Mouse (Mus musculus) left cerebral cortex, postnatal 10 days (tissue): Measurements from ENCODE around the gene Prame. TPM values are rescaled to one million over a fixed set of nuclear protein-coding genes. Genes with fewer than 3 reads are reported as not detected.
"Not testable (repeated sequence)": the region's sequence is repeated elsewhere in the genome, so short reads cannot be mapped to it uniquely, and the experiment has no call there.

Experiments
- DNase-seq, 2 experiments: peaks; one replicate each; pipeline ENCODE4 v3.0.0; 2021 to 2022; ENCODE audit warnings: low spot score in 2 of 2, mixed read lengths in 1 of 2; ENCODE audit errors: extremely low spot score in 1 of 2
- intact Hi-C: fragments of 180-260 bp; cut with DNase I; formaldehyde crosslinking; loops from one replicate; pipeline ENCODE4 v1.15.1; 2025
- total RNA-seq, 2 experiments: library from RNA; stranded (reverse); gene quantifications; 2 replicates each; pipeline ENCODE4 v1.2.3; 2021

Prame gene
- total RNA-seq, result under 1 TPM in 1 of 2 experiments, not detected in 1; 0.32 TPM

DNA sequence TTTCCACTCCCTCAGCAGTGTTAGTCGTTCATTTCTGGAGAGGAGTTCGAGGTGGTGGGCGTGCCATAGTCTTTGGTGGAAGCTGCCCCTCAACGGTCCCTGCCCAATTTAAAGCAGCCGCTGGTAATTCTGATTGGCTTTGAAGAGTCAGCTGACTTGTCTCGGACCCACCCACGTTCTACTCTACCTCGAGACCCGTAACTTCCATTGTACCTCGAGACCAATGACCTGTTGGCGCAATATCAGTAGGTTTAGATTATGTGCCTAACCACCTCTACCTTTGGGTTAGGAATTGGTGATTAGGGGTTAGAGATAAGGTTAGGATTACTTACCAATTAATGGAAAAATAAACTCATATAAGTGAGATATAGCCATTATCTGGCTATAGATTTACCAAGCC, at the start of gene Prame:
Prame (minus strand) TSS at position 101 of the 400 bp plus-strand sequence.
- DNase-seq, result no peak
- intact Hi-C loops, result no loop called here

GRCm38 (mm10) chrX:135652173-135652772, 24.8 kb upstream of the Prame start:
- intact Hi-C loops, result no loop called here
- peak; percentile 15 to 29 for DNase-seq

DNA sequence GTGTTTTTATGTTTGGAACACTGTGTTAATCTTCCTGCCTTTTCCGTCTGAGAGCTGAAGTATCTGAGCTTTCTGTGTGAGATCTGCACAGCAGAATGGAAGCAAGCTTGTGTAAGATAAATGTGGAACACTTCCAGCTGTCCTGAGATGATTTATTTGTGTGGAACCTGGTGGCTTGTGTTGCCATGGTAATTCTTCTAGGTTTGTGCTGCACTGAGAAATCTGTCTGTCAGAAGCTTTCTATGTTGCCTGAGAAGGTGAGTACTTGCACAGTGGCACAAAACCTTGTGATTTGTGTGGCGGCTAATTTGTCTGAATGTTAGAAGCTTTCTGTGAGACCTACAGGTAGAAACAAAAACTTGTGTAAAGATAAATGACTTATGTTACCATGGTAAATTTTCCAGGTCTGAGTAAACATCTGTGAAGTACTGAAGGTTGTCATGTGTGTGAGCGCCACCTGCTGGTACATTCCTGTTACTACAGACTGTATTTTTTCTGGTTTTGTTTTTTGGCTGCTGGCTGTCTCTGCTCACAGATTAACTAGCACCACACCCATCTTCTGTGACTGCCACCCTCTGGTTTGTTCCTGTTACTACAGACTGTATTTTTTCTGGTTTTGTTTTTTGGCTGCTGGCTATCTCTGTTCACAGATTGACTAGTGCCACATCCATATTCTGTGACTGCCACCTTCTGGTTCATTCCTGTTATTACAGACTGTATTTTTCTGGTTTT, 26.0 kb downstream of the Prame start:
- peak in 1 of 2 experiments; percentile 20 for DNase-seq
- intact Hi-C loops, result loop anchor here (2.0 kb wide), 1 partner anchor 47 kb away; no protein-coding TSS in a partner anchor

DNA sequence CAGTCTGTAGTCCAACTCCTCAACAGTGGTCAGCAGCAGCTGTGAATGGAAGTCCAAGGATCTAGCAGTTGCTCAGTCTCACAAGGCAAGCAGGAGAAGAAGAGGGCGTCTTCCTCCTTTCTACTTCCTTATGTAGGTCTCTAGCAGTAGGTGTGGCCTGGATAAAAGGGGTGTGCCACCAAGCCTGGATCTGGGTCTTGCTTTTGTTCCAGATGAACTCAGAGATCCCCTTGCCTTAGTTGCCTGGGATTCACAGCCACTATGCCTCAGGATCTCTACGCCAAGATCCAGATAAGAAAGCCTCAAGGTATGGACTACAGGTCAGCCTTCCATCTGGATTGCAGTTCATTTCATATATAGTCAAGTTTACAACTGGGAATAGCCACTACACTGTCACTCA, 28.8 kb downstream of the Prame start, which contains the start of gene Nxf7:
Nxf7 (minus strand) TSS at position 101 of the 400 bp plus-strand sequence.
- intact Hi-C loops, result no loop called here

DNA sequence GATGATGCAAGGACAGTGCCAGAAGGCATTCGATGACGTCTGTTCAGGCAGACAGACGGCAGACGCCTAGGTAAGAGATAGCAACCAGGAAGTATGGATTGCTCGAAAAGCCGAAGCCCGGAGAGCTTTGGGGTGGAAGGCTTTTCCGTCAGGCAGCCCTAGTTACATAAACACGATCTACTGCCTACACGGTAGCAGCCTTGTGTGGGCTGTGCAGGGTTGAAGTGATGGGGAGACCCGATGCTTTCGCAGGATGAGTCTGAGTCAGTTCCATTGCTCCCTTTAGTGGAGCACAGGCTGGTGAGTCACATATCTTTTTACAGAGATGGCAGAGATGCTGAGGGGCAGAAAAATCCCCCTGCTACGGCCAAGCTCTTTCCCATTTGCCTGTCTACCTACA, 29.4 kb downstream of the Prame start:
- DNase-seq, result no peak
- intact Hi-C loops, result no loop called here

More for the DNA sequence above, 28.8 kb downstream of the Prame start, which contains the start of gene Nxf7:
- no peak for DNase-seq

DNA sequence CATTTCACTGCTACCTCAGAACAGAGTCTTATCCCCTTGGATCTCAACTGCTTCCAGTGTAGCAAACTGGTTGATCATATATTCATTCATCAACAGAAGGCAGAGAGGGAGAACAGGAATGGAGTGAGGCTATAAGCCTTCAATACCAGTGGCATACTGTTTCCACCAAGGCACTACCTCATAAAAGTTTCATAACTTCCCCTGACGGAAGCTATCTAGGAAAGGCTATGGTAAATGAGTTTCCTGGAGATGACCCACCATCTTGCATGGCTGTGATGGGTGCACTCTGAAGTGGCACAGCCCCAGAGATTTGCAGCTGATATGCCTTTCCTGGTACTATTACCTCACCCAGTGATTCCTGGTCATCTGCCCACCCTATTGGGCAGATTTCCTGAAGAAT, 51.1 kb downstream of the Prame start:
- intact Hi-C loops, result no loop called here
- no peak for DNase-seq

DNA sequence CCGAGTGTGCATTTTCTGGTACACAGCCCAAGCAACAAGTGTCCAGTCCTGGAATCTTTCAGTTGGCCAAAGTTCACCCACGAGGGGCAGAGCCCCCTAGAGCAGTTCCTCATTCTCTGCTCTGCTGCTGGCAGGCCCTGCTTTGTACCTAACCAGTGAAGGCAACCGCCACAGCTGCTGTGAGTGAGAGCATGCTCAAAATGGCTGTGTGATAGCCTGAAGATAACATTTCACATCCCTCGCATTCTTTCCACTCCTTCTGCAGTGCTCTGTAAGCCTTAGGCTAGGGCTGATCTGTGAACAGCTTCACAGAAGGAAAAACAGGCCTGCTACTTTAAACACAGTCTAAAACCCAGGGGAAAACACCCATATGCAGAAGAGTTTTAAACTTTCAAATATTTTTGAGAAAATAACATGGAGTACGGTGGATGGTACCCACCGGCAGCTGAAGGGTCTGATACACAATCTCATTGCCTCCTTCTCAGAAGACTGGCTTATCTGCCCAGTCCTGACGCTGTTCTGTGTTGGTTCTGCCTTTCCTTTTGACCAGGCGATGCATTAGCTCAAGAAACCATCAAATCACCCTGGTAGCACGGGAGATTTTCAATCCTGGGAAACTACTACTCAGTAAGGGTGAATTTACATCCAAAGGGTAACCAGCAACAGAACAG, 52.4 kb downstream of the Prame start:
- intact Hi-C loops, DNase-seq: not testable (repeated sequence)

DNA sequence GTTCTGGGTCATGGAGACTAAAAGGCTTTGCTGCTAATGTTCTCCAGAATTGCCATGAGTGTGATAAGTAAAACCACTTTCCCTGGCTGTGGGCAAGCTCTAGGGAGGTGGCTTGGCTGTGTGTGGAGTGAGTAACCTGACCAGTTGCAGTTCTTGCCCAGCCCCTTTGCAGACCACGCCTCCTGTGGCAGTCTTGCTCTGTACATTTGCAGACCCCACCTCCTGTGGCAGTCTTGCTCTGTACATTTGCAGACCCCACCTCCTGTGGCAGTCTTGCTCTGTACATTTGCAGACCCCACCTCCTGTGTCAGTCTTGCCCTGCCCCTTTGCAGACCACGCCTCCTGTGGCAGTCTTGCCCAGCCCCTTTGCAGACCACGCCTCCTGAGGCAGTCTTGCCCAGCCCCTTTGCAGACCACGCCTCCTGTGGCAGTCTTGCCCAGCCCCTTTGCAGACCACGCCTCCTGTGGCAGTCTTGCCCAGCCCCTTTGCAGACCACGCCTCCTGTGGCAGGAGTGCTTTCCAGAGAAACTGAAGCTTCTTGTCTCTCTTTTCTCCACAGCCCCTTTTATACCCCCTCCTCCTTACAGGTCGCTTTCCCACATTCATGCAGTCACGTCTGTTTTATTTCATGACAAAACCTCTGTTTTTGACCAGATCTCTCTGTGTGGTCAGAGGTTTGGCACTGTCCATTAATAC, 53.1 kb downstream of the Prame start:
- DNase-seq, intact Hi-C loops: not testable (repeated sequence)

GRCm38 (mm10) chrX:135569467-135569866, 58.0 kb downstream of the Prame start:
- peak; percentile 20 to 58 for DNase-seq
- intact Hi-C loops, result not testable (repeated sequence)

GRCm38 (mm10) chrX:135564934-135565333, 62.6 kb downstream of the Prame start:
- DNase-seq, intact Hi-C loops: not testable (repeated sequence)

Other genes starting within 250 kb of the Prame start
- not detected for gene Gm7903, start 193.9 kb downstream of the Prame start, total RNA-seq
- gene AV320801, start 133.1 kb downstream of the Prame start, total RNA-seq, result not detected
- gene Nxf7, start 28.9 kb downstream of the Prame start, total RNA-seq, result under 1 TPM in 1 of 2 experiments, not detected in 1; 0.60 TPM
- not detected for gene Tcp11x2, start 66.1 kb upstream of the Prame start, total RNA-seq
- gene Tmsb15a, start 97.6 kb upstream of the Prame start, total RNA-seq, result not detected
- gene Armcx5, start 115.0 kb upstream of the Prame start, total RNA-seq, result 10 to 100 TPM; 31.5 to 33.7 TPM
- gene Gprasp1, start 115.0 kb upstream of the Prame start, total RNA-seq, result 100 to 1,000 TPM; 352 to 384 TPM
- 10 to 100 TPM; 79.2 to 81.4 TPM for gene Bhlhb9, start 169.9 kb upstream of the Prame start, total RNA-seq
- gene Gprasp2, start 211.3 kb upstream of the Prame start, total RNA-seq, result 100 to 1,000 TPM; 175 to 191 TPM